Mouse (Mus musculus) urinary bladder, postnatal 14 days (tissue): ENCODE measurements around the gene Lrrc66.

Experiments
- DNase-seq: peaks from one replicate; pipeline ENCODE4 v3.0.0; 2021; ENCODE audit warnings: low spot score

Gene Lrrc66

GRCm38 (mm10) chr5:73632291-73632690, at the start of gene Lrrc66:
TSS of gene Lrrc66 (minus strand) at chr5:73632526.
- DNase-seq, result no peak

- no peak for DNase-seq
Measured at GRCm38 (mm10) chr5:73676626-73677025, 44.3 kb upstream of the Lrrc66 start.

DNA sequence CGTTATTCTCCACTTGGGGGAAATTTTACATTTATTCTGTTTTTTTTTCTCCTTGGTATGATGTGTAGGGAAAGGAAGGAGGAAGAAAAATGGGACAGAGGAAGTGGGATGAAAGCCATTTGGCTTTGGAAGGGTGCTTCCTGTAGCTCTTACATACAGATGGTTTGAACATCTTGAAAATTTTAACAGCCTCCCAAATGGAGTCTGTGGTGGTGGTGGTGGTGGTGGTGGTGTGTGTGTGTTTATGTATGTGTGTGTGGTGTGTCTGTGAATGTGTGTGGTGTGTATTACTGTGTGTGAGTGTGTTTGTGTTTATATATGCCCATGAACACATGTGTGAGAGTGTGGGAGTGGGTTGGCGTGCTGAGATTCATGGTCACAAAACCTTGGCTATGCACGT, 43.3 kb upstream of the Lrrc66 start:
- no peak for DNase-seq

DNA sequence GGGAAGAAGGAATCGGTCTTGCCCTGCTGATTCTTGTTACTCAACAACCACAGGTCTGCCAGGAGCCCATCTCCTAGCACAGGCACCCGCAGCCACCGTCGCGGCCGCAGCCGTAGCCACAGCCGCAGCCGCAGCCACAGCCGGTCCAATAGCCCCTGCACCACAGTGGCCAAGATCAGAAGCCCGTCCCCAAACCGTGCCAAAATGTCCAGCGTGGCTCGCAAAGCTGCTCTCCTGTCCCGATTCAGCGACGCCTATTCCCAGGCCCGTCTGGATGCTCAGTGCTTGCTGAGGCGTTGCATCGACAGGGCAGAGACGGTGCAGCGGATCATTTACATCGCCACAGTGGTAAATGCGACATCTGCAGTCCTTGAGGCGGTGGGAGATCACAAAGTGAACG, 37.1 kb upstream of the Lrrc66 start:
- DNase-seq, result no peak

GRCm38 (mm10) chr5:73667877-73668276, 35.6 kb upstream of the Lrrc66 start:
- DNase-seq, result no peak

DNA sequence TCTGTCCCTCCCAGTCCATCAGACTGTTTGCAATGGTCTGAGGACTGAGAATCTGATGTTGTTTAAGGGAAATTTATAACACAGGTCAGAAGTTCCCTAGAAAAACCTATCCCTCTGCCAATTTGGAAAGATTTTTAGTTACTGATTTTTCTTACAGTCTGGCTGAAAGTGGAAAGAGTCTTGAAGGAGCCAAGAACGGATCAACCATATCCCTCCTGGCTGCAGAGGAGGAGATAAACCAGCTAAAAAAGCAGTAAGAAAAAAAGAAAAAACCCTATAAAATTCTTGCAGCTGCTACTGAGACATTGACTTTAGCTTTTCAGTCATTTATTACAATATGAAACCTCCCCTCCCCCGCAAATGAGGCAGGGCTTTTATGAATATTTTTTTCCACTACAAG, 34.4 kb upstream of the Lrrc66 start:
- no peak for DNase-seq

GRCm38 (mm10) chr5:73651855-73652201, 19.5 kb upstream of the Lrrc66 start:
- no peak for DNase-seq

DNA sequence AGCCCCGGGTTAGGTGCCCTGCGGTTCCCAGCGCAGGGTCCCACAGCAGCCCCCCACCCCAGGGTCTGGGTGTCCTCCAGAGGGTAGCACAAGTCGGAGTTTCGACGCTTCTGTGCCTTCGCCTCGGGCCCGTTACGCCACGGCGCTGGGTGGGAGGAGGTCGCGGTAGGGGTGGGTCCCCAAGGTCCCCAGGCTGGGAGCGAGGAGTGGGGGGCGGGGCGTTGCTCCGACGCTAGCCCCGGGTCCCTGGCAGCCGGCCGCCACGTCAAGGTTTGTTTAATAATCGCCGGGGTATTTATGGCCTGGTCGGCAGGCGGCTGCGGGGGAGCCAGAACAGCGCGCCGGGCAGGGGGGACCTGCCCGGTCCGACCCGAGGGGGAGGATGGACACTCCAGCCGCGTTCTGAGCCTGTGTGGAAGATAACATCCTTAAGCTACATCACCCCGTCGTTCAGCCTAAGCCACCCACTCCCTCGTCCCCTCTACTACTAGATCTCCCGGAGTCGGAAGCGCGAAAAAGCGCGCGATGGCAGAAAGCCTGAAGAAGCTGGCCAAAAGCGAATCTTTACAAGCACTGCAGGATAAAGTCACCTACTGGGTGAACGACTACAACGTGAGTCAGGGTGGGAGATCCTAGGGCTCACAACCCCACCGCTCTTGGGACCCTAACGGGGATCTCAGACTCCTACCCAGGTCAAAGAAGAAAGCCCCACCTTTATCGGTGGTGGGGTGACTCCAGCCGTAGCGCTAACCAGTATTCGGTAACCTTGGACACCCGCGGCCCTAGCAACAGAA, 18.9 kb upstream of the Lrrc66 start, which contains the start of gene Spata18:
Gene Spata18, plus strand, starts transcription at position 319 of the 794 bp plus-strand sequence.
- DNase-seq, result no peak

- DNase-seq, result no peak
Measured at GRCm38 (mm10) chr5:73650365-73650964, 18.1 kb upstream of the Lrrc66 start.

GRCm38 (mm10) chr5:73647261-73647900, 15.1 kb upstream of the Lrrc66 start, which contains the start of gene Sgcb:
TSS of gene Sgcb (minus strand) at chr5:73647790.
- DNase-seq, result peak; percentile 76

DNA sequence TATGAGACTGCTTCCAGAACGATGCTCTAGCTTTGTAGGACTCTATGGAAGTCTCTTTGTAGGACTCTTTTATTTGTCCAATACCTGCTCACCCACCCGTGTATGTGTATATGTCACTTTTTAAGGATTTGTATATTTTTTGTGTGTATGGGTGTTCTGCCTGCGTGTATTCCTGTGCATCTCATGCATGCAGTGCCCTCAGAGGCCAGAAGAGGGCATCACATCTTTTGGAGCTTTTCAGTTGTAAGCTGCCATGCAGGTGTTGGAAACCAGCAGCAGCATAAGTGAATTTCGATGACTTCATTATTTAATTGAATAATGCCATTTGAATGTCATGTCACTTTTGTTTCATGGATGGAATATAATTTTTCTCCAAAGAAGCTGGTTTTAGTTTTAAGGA, 9.8 kb upstream of the Lrrc66 start:
- no peak for DNase-seq

GRCm38 (mm10) chr5:73641058-73641457, 8.7 kb upstream of the Lrrc66 start:
- DNase-seq, result no peak

GRCm38 (mm10) chr5:73637337-73638107, 5.2 kb upstream of the Lrrc66 start:
- DNase-seq, result no peak

DNA sequence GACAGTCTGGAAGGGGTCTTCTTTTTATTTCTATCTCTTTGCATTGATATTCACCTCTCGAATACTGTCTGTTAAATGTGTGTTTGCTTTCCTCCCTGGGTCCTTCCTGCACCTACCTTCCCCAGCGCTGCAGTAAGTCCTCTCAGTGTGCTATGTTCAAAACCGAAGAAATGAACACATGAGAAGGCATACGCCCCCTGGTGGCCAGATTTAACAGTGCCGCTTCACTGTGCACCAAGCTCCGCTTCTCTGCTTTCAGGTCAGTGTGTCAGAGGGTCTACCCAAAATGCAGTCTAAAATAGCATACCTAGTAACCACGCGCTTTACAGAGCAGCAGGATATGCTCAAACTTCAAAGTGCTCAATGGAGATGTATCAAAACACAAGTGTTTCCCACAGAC, 815 bp upstream of the Lrrc66 start:
- DNase-seq, result peak; percentile 64

DNA sequence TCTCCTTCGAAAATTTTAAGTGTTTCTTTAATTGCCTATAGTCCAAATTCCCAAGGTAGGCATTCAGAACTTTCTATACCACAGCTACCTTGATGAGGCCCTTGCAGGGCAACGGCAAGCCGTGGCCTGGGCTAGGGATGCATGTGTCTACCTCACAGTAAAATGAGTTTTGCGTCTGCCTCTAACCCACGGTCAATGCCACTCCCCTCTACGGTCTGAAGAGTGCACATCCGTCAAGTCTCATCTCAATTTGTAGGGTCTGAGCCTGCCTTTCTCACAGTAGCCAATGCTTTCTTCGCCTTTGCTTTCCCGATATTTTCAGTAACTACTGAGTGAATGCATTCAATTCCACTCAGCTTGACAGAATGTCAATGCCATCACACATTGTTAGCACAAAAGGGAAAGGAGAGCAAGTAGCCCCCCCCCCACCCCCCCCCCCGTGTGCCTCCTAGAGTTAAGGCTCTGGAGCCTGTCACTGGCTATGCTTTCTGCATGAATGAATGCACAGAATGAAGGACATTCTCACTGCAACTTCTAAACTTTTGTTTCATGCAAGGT, 1.2 kb downstream of the Lrrc66 start:
- DNase-seq, result no peak

GRCm38 (mm10) chr5:73630141-73630540, 2.2 kb downstream of the Lrrc66 start:
- DNase-seq, result no peak

- DNase-seq, result no peak
Measured at GRCm38 (mm10) chr5:73627991-73628390, 4.3 kb downstream of the Lrrc66 start.

DNA sequence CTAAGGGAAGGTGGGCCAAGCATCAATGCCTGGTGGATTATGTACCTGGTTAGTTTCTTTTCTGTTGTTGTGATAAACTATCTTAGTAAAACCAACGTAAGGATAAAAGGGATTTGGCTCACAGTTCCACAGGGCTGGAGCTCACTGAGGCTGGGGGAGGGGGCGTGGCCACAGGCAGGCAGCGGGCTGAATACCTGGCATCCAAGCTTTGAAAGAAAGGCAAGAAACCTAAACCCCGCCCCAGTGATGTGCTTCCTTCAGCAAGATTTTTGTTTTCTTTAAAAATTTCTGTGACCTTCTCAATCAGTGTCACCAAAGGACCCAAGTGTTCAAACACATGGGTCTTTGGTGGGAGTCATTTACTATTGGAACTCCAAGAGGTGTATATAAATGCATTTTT, 4.8 kb downstream of the Lrrc66 start:
- DNase-seq, result no peak

- DNase-seq, result no peak
Measured at GRCm38 (mm10) chr5:73626842-73627241, 5.5 kb downstream of the Lrrc66 start.

DNA sequence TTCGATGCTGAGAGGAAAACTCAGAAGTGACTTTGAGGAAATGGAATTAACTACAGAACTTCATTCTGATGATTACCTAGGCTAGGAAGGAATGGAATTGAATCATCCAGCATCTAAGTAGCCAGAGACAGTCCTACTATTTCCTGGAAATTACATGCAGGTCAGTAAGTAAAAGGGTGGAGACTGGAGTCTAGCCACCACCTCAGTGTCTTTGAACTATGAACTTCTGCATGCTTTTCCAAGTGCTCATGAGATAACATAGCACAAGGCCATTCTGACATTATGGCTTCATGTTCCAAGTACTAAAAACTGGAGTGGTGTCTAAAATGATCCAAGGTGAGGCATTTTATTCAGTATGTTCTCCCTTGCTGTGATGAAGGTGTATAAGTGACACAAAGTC, 6.8 kb downstream of the Lrrc66 start:
- no peak for DNase-seq

DNA sequence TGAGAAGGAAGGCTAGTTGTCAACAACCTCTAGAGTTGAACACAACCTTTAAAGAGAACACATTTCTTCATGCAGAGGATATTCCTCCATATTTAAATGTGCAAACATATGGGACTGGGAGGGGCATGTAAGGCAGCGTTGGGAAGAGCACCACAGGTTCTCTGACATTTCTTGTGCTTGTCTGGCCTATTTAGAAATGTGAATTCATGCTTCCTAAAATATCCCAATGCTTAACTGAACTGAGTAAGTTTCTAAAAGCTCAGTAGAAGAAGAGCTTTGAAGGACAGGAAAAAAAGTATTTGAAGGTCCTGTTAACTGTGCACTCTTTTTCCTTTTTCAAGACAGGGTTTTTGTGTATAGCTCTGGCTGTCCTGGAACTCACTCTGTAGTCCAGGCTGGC, 13.4 kb downstream of the Lrrc66 start:
- no peak for DNase-seq

GRCm38 (mm10) chr5:73615211-73615610, 17.1 kb downstream of the Lrrc66 start:
- no peak for DNase-seq
